Mouse (Mus musculus) midbrain, embryonic 11.5 days (tissue): ENCODE data around the gene Cyp2c40. TPM values are rescaled to one million over a fixed set of nuclear protein-coding genes. Genes with fewer than 3 reads are reported as not detected.
"Not testable (repeated sequence)": the region's sequence is repeated elsewhere in the genome, so short reads cannot be mapped to it uniquely, and the experiment has no call there.

Source experiments
- ATAC-seq: fragments of 200-750 bp; cut with Nextera tagmentation; 2 replicates; pipeline ENCODE4 v1.8.0; 2017; ENCODE audit warnings: moderate TSS enrichment, moderate library complexity; ENCODE audit not compliant: low FRiP score
- DNase-seq: peaks from one replicate; pipeline ENCODE4 v3.0.0; 2015; ENCODE audit warnings: low spot score; ENCODE audit errors: missing footprints
- H3K27ac ChIP-seq: fragments of 300-500 bp; sonication (generic); 2 replicates; pipeline ENCODE4 v1.5.1; 2014; ENCODE audit warnings: low read depth, low read length
- H3K27me3 ChIP-seq: fragments of 300-500 bp; sonication (generic); 2 replicates; pipeline ENCODE4 v1.6.1; 2014; ENCODE audit warnings: mild to moderate bottlenecking, low read length, moderate library complexity, mixed read lengths; ENCODE audit not compliant: control insufficient read depth, insufficient read depth
- H3K36me3 ChIP-seq: fragments of 300-500 bp; sonication (generic); 2 replicates; pipeline ENCODE4 v1.6.1; 2014; ENCODE audit warnings: mild to moderate bottlenecking, low read length, moderate library complexity, mixed read lengths; ENCODE audit not compliant: control insufficient read depth, insufficient read depth
- H3K4me1 ChIP-seq: fragments of 300-500 bp; sonication (generic); 2 replicates; pipeline ENCODE4 v1.6.1; 2014; ENCODE audit warnings: low read length; ENCODE audit not compliant: control insufficient read depth, insufficient read depth
- H3K4me2 ChIP-seq: fragments of 300-500 bp; sonication (generic); 2 replicates; pipeline ENCODE4 v1.6.1; 2014; ENCODE audit warnings: mild to moderate bottlenecking, moderate library complexity
- H3K4me3 ChIP-seq: fragments of 300-500 bp; sonication (generic); 2 replicates; pipeline ENCODE4 v1.5.1; 2014; ENCODE audit warnings: low read depth, low read length
- H3K9ac ChIP-seq: fragments of 300-500 bp; sonication (generic); 2 replicates; pipeline ENCODE4 v1.6.1; 2014; ENCODE audit warnings: low read length
- H3K9me3 ChIP-seq: fragments of 300-500 bp; sonication (generic); 2 replicates; pipeline ENCODE4 v1.6.1; 2016; ENCODE audit warnings: low read length; ENCODE audit not compliant: control insufficient read depth
- whole genome bisulfite sequencing: fragments of 180-500 bp; shearing (Covaris S2); extraction: QIAGEN DNeasy Blood & Tissue Kit; methylation state at CpG from one replicate; pipeline ENCODE4 v1.1.7; 2014; 5-methylcytosine and 5-hydroxymethylcytosine counted together
- polyA plus RNA-seq: library from polyadenylated mRNA; unstranded; fragments of >200 nt; fragmentation: Nextera tagmentation; extraction: Ambion mirVana; gene quantifications from 2 replicates; pipeline ENCODE4 v1.2.1, GENCODE M21; 2014

The Cyp2c40 gene
- not detected in 2 replicates for polyA plus RNA-seq

GRCm38 (mm10) chr19:39812714-39813113 is at the start of gene Cyp2c40:
TSS of gene Cyp2c40 (minus strand) at chr19:39812814.
- H3K27ac ChIP-seq, H3K27me3 ChIP-seq, DNase-seq, H3K4me2 ChIP-seq, ATAC-seq, H3K9me3 ChIP-seq, H3K9ac ChIP-seq, H3K4me1 ChIP-seq, H3K4me3 ChIP-seq, H3K36me3 ChIP-seq: not testable (repeated sequence)
- 95% methylated on average over 3 of the region's 3 CpGs for WGBS

DNA sequence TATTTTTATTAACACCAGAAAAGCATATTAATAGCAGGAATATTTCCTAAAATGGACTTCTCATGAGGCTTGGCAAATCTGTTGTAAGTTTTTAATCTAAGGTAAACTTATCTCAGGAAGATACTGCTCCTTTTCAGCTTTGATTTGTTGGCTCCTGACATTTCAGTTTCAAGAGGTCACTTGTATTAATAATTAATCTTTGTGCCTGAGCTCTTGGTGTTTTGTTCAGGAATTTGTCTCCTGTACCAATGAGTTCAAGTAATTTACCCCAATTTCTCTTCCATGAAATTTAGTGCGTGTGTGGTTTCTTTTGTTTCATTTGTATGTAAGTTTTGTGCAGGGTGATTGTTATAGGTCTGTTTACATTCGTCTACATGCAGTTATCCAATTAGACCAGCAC is 8.3 kb upstream of the Cyp2c40 start:
- H3K4me1 ChIP-seq, H3K36me3 ChIP-seq, H3K27me3 ChIP-seq, H3K9me3 ChIP-seq, H3K4me2 ChIP-seq, H3K27ac ChIP-seq, ATAC-seq, H3K9ac ChIP-seq, H3K4me3 ChIP-seq, DNase-seq: not testable (repeated sequence)
- 81% methylated on average over 2 of the region's 2 CpGs for WGBS

GRCm38 (mm10) chr19:39816400-39816799 is 3.8 kb upstream of the Cyp2c40 start:
- not testable (repeated sequence) for H3K4me3 ChIP-seq, H3K9me3 ChIP-seq, H3K4me1 ChIP-seq, ATAC-seq, DNase-seq, H3K27me3 ChIP-seq, H3K9ac ChIP-seq, H3K27ac ChIP-seq, H3K4me2 ChIP-seq, H3K36me3 ChIP-seq
- 93% methylated on average over 1 of the region's 1 CpGs for WGBS

DNA sequence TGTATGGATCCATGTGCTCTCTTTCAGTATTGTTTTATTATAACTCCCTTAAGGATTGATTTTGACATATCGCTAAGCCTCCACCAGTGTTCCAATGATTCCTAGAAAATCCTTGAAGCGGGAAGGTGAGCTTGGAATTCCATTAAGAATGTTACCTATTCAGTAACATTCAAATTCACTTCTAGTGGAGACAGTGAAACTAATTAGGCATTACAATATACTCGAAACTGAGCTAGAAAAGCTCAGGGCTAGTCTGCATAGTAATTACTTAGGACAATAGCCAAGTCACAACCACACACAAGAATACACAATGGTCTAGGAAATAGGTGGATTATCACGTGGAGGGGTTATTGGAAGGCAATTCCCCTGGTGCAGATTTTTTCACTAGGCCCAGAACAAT is 3.4 kb upstream of the Cyp2c40 start:
- ATAC-seq, H3K9ac ChIP-seq, H3K4me2 ChIP-seq, H3K4me1 ChIP-seq, H3K27ac ChIP-seq, H3K36me3 ChIP-seq, H3K4me3 ChIP-seq, H3K9me3 ChIP-seq, DNase-seq, H3K27me3 ChIP-seq: not testable (repeated sequence)
- WGBS: 58% methylated on average over 4 of the region's 4 CpGs

DNA sequence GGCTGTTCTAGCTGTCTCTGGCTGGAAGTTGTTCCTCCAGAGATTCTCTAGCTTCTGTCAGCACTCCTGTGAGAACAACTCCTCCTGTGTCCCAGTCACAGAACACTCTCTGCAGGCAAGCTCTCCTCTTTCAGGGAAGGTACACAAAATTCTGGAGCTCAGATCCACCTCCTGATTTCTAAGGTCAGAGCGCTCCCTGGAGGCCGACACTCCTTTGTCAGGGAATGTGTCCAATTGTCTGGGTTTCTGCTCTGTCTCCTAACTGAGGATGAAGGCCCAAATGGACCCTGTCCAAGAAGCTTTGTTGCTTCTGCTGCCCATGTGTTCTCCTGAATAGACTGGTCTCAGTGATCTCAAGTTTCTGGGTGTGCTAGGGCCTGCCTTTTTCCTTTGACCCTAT is 27.2 kb downstream of the Cyp2c40 start:
- not testable (repeated sequence) for H3K4me2 ChIP-seq, H3K36me3 ChIP-seq, H3K4me3 ChIP-seq, DNase-seq, H3K9me3 ChIP-seq, H3K4me1 ChIP-seq, H3K9ac ChIP-seq, H3K27ac ChIP-seq, ATAC-seq, H3K27me3 ChIP-seq
- WGBS: 82% methylated on average over 2 of the region's 2 CpGs

DNA sequence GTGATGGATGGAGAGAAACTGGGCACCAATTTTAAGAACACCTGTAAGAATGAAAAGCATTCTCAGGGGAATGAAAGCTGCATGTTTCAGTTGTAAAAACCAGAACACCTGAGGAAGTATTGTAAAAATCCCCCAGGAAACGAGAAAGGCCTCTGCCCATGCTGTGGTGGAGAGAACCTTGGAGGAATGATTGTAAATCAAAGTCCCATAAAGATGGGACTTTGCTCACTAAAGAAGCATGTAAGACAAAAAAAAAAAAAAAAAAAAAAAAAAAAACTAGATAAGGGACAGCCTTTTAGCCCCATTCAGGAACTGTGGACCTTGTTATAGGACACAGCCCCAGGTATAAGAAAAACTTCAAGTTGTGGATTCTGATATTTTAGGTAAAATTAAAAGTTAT is 67.3 kb downstream of the Cyp2c40 start:
- no peak overlapping the region for H3K4me3 ChIP-seq
- H3K36me3 ChIP-seq: no peaks in the 10 kb centered on the region
- no peak overlapping the region for H3K27ac ChIP-seq
- DNase-seq (no peak), ATAC-seq (no peak)
- H3K4me1 ChIP-seq: no peaks in the 10 kb centered on the region
- no peaks in the 10 kb centered on the region for H3K27me3 ChIP-seq
- 75% methylated on average over 1 of the region's 1 CpGs for WGBS
- no peak overlapping the region for H3K4me2 ChIP-seq
- no peak overlapping the region for H3K9ac ChIP-seq
- no peaks in the 10 kb centered on the region; the same call in 1 of the 2 replicates for H3K9me3 ChIP-seq

- not testable (repeated sequence) for H3K4me1 ChIP-seq, DNase-seq, H3K9me3 ChIP-seq, H3K4me2 ChIP-seq, ATAC-seq, H3K36me3 ChIP-seq, H3K27ac ChIP-seq, H3K4me3 ChIP-seq, H3K27me3 ChIP-seq, H3K9ac ChIP-seq
- WGBS: 75% methylated on average over 1 of the region's 1 CpGs
Measured at GRCm38 (mm10) chr19:39744361-39744760, 68.3 kb downstream of the Cyp2c40 start.

GRCm38 (mm10) chr19:39740920-39741319 is 71.7 kb downstream of the Cyp2c40 start, which contains the start of gene Cyp2c68:
TSS of gene Cyp2c68 (minus strand) at chr19:39741054.
- WGBS: 87% methylated on average over 2 of the region's 2 CpGs

More at GRCm38 (mm10) chr19:39740920-39741319, 71.7 kb downstream of the Cyp2c40 start, which contains the start of gene Cyp2c68:
- DNase-seq (no peak), ATAC-seq (no peak)
- no peaks in the 10 kb centered on the region for H3K4me1 ChIP-seq
- no peak within 1 kb of the TSS for H3K4me2 ChIP-seq
- H3K27me3 ChIP-seq: no peaks in the 10 kb centered on the region
- no peak within 1 kb of the TSS for H3K4me3 ChIP-seq
- no peaks in the 10 kb centered on the region for H3K36me3 ChIP-seq
- no peaks in the 10 kb centered on the region; the same call in 1 of the 2 replicates for H3K9me3 ChIP-seq
- no peak within 1 kb of the TSS for H3K9ac ChIP-seq
- H3K27ac ChIP-seq: no peak within 1 kb of the TSS
